Mouse (Mus musculus): ENCODE data around the gene Ddo.

DNA sequence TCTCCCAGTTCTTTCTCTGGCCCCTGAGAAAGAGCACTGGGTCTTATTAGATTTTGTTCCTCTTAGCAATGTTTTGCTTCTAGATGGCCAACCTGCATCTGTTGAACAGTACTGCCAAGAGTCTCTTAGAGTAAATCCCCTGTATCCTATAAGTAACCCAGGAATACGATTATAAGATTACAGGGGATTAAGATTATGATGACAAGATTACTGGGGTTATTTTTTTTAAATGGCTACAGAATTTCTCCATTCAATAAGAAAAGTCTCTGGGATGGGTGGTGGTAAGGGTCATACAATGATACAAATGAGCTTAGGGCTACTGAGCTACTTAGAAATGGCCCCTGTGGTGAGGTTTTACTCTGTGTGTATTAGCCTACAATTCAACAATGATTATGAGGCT, 15.5 kb downstream of the Ddo start:
- no peak for TF ChIP-seq CTCF (IDR thresholded peaks at IDR 0.05; ENCODE audit: extremely low read depth, insufficient read length, insufficient replicate concordance, low read depth, low read length)
- TF ChIP-seq POLR2A (IDR thresholded peaks at IDR 0.05; ENCODE audit: low read depth, low read length) = no peak
